Mouse (Mus musculus) forebrain, embryonic 14.5 days (tissue): ENCODE results near the gene Clnk. TPM values are rescaled to one million over a fixed set of nuclear protein-coding genes. Genes with fewer than 3 reads are reported as not detected.
A peak's percentile ranks its signal among the peaks of the same experiment; 100 is the strongest.

Experiments
- ATAC-seq: fragments of 200-750 bp; cut with Nextera tagmentation; 2 replicates; pipeline ENCODE4 v1.8.0; 2017; ENCODE audit warnings: mild to moderate bottlenecking, moderate library complexity
- DNase-seq: peaks from one replicate; pipeline ENCODE4 v3.0.0-alpha.2; 2015; ENCODE audit warnings: low spot score
- H3K27ac ChIP-seq: fragments of 300-500 bp; sonication (generic); 2 replicates; pipeline ENCODE4 v1.5.1; 2014; ENCODE audit warnings: low read depth, mild to moderate bottlenecking, control low read depth, low read length, moderate library complexity
- H3K27me3 ChIP-seq: fragments of 300-500 bp; sonication (generic); replicated peaks from 2 replicates; pipeline ENCODE4 v1.6.1; 2014; ENCODE audit warnings: low read length, control low read depth, mixed read lengths; ENCODE audit not compliant: control insufficient read depth, insufficient read depth
- H3K36me3 ChIP-seq: fragments of 300-500 bp; sonication (generic); 2 replicates; pipeline ENCODE4 v1.6.1; 2014; ENCODE audit warnings: low read length, control low read depth; ENCODE audit not compliant: control insufficient read depth, insufficient read depth
- H3K4me1 ChIP-seq: fragments of 300-500 bp; sonication (generic); 2 replicates; pipeline ENCODE4 v1.6.1; 2014; ENCODE audit warnings: antibody characterized with exemption, low read length, control low read depth; ENCODE audit not compliant: control insufficient read depth, insufficient read depth
- H3K4me2 ChIP-seq: fragments of 300-500 bp; sonication (generic); 2 replicates; pipeline ENCODE4 v1.6.1; 2014; ENCODE audit warnings: mild to moderate bottlenecking, control low read depth, low read length
- H3K4me3 ChIP-seq: fragments of 300-500 bp; sonication (generic); 2 replicates; pipeline ENCODE4 v1.5.1; 2014; ENCODE audit warnings: low read depth, low read length, control low read depth
- H3K9ac ChIP-seq: fragments of 300-500 bp; sonication (generic); 2 replicates; pipeline ENCODE4 v1.6.1; 2014; ENCODE audit warnings: mild to moderate bottlenecking, low read length, control low read depth, moderate library complexity
- H3K9me3 ChIP-seq: fragments of 300-500 bp; sonication (generic); replicated peaks from 2 replicates; pipeline ENCODE4 v1.6.1; 2016; ENCODE audit warnings: low read length, control low read depth, mixed read lengths; ENCODE audit not compliant: control insufficient read depth
- WGBS: fragments of 180-500 bp; shearing (Covaris S2); extraction: QIAGEN DNeasy Blood & Tissue Kit; methylation state at CpG from one replicate; pipeline ENCODE4 v1.1.7; 2014; 5-methylcytosine and 5-hydroxymethylcytosine counted together
- polyA plus RNA-seq: library from polyadenylated mRNA; unstranded; fragments of >200 nt; fragmentation: Nextera tagmentation; extraction: Ambion mirVana; gene quantifications from 2 replicates; pipeline ENCODE4 v1.2.1, GENCODE M21; 2014

The Clnk gene
- polyA plus RNA-seq, 1 experiment from 2014 or later = 0.17 TPM

DNA sequence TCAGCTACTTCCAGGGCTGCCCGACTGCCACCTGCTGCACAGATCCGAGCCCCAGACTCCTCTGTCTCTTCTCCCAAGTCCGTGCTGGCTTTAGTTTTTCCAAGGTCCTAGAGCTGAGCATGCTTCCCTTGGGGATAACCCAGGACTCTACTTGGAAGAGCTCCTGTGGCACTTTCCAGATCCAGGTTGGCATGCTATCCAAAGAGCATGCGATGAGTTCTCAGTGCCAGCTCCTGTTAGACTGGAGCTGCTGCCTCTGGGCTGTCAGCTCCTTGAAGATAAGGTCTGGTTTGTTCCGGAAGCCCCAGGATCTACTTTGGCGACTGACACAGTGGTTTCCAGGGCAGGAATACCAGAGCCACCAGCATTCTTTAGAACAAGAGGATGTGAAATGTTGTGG is 187.4 kb downstream of the Clnk start:
- ATAC-seq = no peak

DNA sequence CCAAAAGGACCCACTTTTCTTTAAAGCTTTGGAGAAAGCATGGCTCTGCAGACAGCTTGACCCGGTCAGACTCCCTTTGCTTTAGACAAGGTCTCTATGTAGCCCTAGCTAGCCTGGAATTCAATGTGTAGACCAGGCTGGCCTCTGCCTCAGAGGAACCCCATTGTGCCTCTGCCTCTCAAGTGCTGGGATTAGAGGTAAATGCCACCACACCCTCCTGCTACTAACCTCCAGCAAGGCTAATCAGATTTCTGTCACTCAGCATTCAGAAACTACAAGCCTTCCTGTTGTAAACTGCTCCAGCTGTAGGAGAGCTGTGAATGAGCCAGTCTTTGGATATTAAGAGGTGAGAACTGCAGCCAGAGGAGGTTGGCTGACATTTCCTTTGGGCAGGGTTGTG is 188.9 kb downstream of the Clnk start:
- peaks cover 3% of the 10 kb centered on the region; the same call in 1 of the 2 replicates for H3K36me3 ChIP-seq
- peaks cover 9% of the 10 kb centered on the region for H3K4me1 ChIP-seq
- no peak overlapping the region for H3K4me3 ChIP-seq
- ATAC-seq = no peak
- H3K27ac ChIP-seq = no peak overlapping the region
- 63% methylated on average over 1 of the region's 1 CpGs for WGBS
- H3K4me2 ChIP-seq = no peak overlapping the region
- no peak overlapping the region for H3K9ac ChIP-seq
- H3K27me3 ChIP-seq = no peaks in the 10 kb centered on the region
- no peaks in the 10 kb centered on the region for H3K9me3 ChIP-seq
- DNase-seq = no peak

More for the DNA sequence above, 187.4 kb downstream of the Clnk start:
- H3K9ac ChIP-seq = no peak overlapping the region
- no peaks in the 10 kb centered on the region for H3K27me3 ChIP-seq
- H3K9me3 ChIP-seq = no peaks in the 10 kb centered on the region
- WGBS = 95% methylated on average over 6 of the region's 6 CpGs
- H3K36me3 ChIP-seq = no peaks in the 10 kb centered on the region
- H3K27ac ChIP-seq = no peak overlapping the region
- H3K4me3 ChIP-seq = no peak overlapping the region
- DNase-seq = no peak
- H3K4me1 ChIP-seq = no peaks in the 10 kb centered on the region
- H3K4me2 ChIP-seq = no peak overlapping the region

DNA sequence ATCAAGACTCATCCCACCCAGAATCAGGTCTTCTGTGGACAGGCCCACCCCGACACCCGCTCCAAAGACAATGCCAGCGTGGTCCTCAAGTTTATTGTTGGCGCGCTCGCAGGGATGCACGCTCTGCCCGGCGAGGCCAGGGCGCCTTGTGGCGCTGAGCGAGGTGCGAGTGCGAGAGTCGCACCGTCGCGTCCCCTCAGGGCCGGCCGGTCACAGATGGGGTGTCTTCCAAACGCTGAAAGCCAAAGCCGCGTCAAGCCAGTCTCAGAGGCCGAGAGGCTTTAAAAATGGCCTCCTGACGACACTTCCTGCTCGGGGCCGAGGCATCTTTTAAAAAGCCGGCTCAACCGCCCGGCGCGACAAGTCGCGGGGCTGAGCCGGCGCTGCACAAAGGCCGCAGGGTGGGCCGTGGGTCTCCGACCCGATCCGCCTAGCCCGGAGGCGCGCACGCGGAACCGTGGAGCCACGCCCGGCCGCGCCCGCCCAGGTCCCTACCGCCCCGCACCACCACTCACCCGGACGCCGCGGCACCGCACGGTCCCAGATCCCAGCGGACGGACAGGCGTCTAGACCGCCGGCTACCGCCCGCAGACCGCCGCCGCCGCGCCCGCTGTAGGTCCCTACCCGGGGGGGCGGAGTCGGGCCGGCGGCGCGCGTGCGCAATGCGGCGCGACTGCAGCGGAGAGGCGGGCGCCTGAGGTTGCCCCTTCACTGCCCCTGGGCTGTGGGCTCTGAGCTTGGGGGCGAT is 192.3 kb downstream of the Clnk start, which contains the start of gene Zfp518b:
Gene Zfp518b (minus strand): TSS at position 663 of the 748 bp plus-strand sequence.
- peaks cover 37% of the 10 kb centered on the region for H3K36me3 ChIP-seq
- peak within 1 kb of the TSS; percentile 94 for H3K9ac ChIP-seq
- H3K4me3 ChIP-seq = peak within 1 kb of the TSS; percentile 84
- under 1% methylated on average over 64 of the region's 89 CpGs for WGBS
- peaks cover 5% of the 10 kb centered on the region; the same call in 1 of the 2 replicates for H3K9me3 ChIP-seq
- H3K4me2 ChIP-seq = peak within 1 kb of the TSS; percentile 73
- no peaks in the 10 kb centered on the region for H3K27me3 ChIP-seq
- H3K4me1 ChIP-seq = peaks cover 9% of the 10 kb centered on the region
- ATAC-seq (peak; percentile 94), DNase-seq (peak; percentile 82)
- H3K27ac ChIP-seq = peak within 1 kb of the TSS; percentile 85

DNA sequence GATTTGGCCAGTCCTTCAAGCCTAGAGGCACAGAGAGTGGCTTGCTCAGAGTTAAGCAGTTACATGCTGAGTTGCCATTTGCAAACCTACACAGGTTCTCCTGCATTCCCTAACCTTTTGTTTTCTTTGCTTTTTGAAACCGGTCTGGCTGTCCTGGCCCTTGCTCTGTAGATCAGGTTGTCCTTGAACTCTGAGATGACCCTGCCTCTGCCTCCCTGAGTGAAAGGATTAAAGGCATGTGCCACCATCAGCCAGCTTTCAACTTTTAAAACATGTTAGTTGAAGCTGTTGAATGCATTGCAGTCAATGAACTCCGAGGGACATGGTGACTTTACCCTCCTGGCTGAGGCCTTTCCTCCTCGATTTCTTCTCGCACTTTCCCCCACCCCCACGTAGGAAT is 217.8 kb downstream of the Clnk start:
- WGBS = 90% methylated on average over 5 of the region's 5 CpGs
- no peaks in the 10 kb centered on the region for H3K27me3 ChIP-seq
- H3K27ac ChIP-seq = no peak overlapping the region
- ATAC-seq = no peak
- H3K9me3 ChIP-seq = no peaks in the 10 kb centered on the region
- no peaks in the 10 kb centered on the region for H3K36me3 ChIP-seq
- H3K4me2 ChIP-seq = no peak overlapping the region
- no peaks in the 10 kb centered on the region for H3K4me1 ChIP-seq
- no peak for DNase-seq
- no peak overlapping the region for H3K9ac ChIP-seq
- H3K4me3 ChIP-seq = no peak overlapping the region

Other genes with a start within 250 kb of the Clnk start
- gene Zfp518b, start 192.0 kb downstream of the Clnk start, polyA plus RNA-seq = 39.4 and 45.8 TPM in 2 replicates